Mouse (Mus musculus): ENCODE data around the gene Nt5dc3. TPM values are rescaled to one million over a fixed set of nuclear protein-coding genes. Genes with fewer than 3 reads are reported as not detected.

Nt5dc3 gene
- total and polyA plus RNA-seq, 3 experiments: 7.1 to 14.3 (median 13.0) TPM

DNA sequence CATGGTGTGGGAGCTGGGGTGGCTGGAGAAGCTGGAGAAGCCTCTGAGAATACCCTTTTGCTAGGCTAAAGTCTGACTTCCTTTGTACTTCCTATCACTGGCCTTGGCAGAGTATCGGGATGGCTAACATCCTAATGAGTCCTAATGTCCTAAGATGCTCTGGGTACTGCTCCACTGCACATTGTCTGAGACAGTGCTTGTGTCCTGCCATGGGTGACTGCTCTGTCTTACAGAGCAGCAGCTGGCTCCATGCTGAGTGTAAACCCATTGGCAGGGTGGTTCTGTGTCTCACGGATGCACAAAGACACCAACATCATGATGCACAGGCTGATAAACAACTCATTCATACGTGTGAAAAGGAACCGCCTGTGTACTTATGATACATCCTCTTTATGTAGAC lies 70.3 kb downstream of the Nt5dc3 start:
- Histone ChIP-seq H3K27me3 (ENCODE audit: insufficient read depth, low read length) (peaks cover 11% of the 10 kb centered on the region; the same call in 1 of the 2 replicates), H3K4me1 (ENCODE audit: insufficient read depth, low read depth, low read length) (no peaks in the 10 kb centered on the region), H3K4me3 (ENCODE audit: low read depth, low read length) (no peak overlapping the region), H3K9me3 (replicated peaks) (no peaks in the 10 kb centered on the region), H3K36me3 (replicated peaks) (peaks cover 11% of the 10 kb centered on the region)
- ATAC-seq (ENCODE audit: extremely low read depth, insufficient number of reproducible peaks, low FRiP score, poor library complexity, severe bottlenecking) (no peak), DNase-seq (ENCODE audit: low spot score) (no peak)
- TF ChIP-seq TAL1 (conservative IDR thresholded peaks at IDR 0.05; ENCODE audit: low read depth, low read length) (no peak), GATA2 (IDR thresholded peaks at IDR 0.05; ENCODE audit: borderline replicate concordance, low read depth, low read length) (no peak), CTCF (IDR thresholded peaks at IDR 0.05; ENCODE audit: low read depth, low read length) (no peak), GATA1 (IDR thresholded peaks at IDR 0.05; ENCODE audit: borderline replicate concordance, low read length) (no peak), POLR2AphosphoS5 (IDR thresholded peaks at IDR 0.05; ENCODE audit: insufficient replicate concordance, low read depth, low read length) (no peak)

DNA sequence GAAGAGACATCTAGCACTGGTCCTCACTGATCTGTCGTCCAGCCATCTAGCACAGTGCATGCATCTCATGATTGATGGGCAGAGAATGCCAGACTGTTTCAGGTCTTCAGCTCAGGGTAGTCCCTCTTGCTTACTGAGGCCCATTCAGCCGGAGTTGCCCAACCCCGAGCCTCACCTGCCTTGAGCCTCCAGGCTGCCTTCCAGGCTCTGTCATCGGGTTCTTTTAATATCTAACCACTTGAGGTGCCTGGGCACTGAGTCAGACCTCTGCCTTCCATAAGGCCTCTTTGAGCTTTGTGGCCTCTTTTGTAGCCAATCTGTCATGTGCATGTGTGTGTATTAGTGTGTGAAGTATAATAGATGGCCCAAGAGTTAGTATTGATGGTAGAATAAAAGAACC lies 70.7 kb downstream of the Nt5dc3 start:
- Histone ChIP-seq H3K27me3 (ENCODE audit: insufficient read depth, low read length) (peaks cover 11% of the 10 kb centered on the region; the same call in 1 of the 2 replicates), H3K4me3 (ENCODE audit: low read depth, low read length) (no peak overlapping the region), H3K4me1 (ENCODE audit: insufficient read depth, low read depth, low read length) (no peaks in the 10 kb centered on the region), H3K36me3 (replicated peaks) (peaks cover 7% of the 10 kb centered on the region), H3K9me3 (replicated peaks) (no peaks in the 10 kb centered on the region)
- TF ChIP-seq CTCF (IDR thresholded peaks at IDR 0.05; ENCODE audit: low read depth, low read length) (no peak), POLR2AphosphoS5 (IDR thresholded peaks at IDR 0.05; ENCODE audit: insufficient replicate concordance, low read depth, low read length) (no peak), TAL1 (conservative IDR thresholded peaks at IDR 0.05; ENCODE audit: low read depth, low read length) (no peak), GATA2 (IDR thresholded peaks at IDR 0.05; ENCODE audit: borderline replicate concordance, low read depth, low read length) (no peak), GATA1 (IDR thresholded peaks at IDR 0.05; ENCODE audit: borderline replicate concordance, low read length) (no peak)
- no peak for ATAC-seq (ENCODE audit: extremely low read depth, insufficient number of reproducible peaks, low FRiP score, poor library complexity, severe bottlenecking)
- DNase-seq (ENCODE audit: low spot score): no peak

DNA sequence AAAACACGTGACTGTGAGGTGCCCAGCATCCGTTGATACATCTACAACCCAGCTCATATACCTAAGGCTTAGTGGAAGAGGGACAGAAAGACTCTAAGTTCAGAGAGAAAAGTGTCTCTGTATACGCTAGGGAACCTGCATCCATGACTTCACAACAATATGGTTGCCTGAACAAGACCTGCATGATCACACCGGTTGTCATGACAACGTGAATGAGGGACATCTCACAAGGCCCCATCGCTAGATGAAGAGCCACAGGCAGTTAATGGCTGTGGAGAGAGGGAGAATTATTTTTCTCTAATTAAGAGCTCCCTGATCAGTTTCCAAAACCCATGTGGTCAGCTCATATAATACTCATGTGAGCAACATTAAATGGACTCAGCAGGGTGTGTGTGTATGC lies 73.4 kb downstream of the Nt5dc3 start:
- no peaks in the 10 kb centered on the region for H3K9me3 ChIP-seq (replicated peaks)
- H3K27me3 ChIP-seq (ENCODE audit: insufficient read depth, low read length): peaks cover 16% of the 10 kb centered on the region

DNA sequence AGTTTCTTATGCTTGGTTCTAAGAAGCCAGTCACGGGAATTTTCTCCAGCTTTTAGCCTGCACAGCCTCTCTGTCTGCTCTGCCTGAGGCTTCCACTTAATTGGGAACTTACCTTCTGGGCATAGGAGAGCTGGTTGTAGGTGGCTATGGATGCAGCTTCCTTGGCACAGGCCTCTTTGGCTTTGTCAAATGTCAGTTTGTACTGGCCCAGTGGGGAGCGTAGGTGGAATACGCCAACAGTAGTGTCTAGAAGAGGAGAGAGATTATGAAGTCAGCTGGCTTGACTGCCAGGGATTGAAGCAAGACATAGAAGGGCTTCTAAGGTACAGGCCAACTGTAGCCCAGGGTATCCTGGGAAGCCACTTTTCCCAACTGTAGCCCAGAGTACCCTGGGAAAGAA lies 74.6 kb downstream of the Nt5dc3 start:
- DNase-seq (ENCODE audit: low spot score) (no peak), ATAC-seq (ENCODE audit: extremely low read depth, insufficient number of reproducible peaks, low FRiP score, poor library complexity, severe bottlenecking) (no peak)
- Histone ChIP-seq H3K4me3 (ENCODE audit: low read depth, low read length) (no peak overlapping the region), H3K27me3 (ENCODE audit: insufficient read depth, low read length) (peaks cover 16% of the 10 kb centered on the region), H3K4me1 (ENCODE audit: insufficient read depth, low read depth, low read length) (no peaks in the 10 kb centered on the region), H3K36me3 (replicated peaks) (no peaks in the 10 kb centered on the region), H3K9me3 (replicated peaks) (no peaks in the 10 kb centered on the region)
- TF ChIP-seq GATA1 (IDR thresholded peaks at IDR 0.05; ENCODE audit: borderline replicate concordance, low read length) (no peak), GATA2 (IDR thresholded peaks at IDR 0.05; ENCODE audit: borderline replicate concordance, low read depth, low read length) (no peak), TAL1 (conservative IDR thresholded peaks at IDR 0.05; ENCODE audit: low read depth, low read length) (no peak), POLR2AphosphoS5 (IDR thresholded peaks at IDR 0.05; ENCODE audit: insufficient replicate concordance, low read depth, low read length) (no peak), CTCF (IDR thresholded peaks at IDR 0.05; ENCODE audit: low read depth, low read length) (no peak)

More for the DNA sequence above, 73.4 kb downstream of the Nt5dc3 start:
- Histone ChIP-seq H3K4me3 (ENCODE audit: low read depth, low read length) (no peak overlapping the region), H3K36me3 (replicated peaks) (no peaks in the 10 kb centered on the region), H3K4me1 (ENCODE audit: insufficient read depth, low read depth, low read length) (no peaks in the 10 kb centered on the region)
- TF ChIP-seq TAL1 (conservative IDR thresholded peaks at IDR 0.05; ENCODE audit: low read depth, low read length) (no peak), POLR2AphosphoS5 (IDR thresholded peaks at IDR 0.05; ENCODE audit: insufficient replicate concordance, low read depth, low read length) (no peak), GATA1 (IDR thresholded peaks at IDR 0.05; ENCODE audit: borderline replicate concordance, low read length) (no peak), CTCF (IDR thresholded peaks at IDR 0.05; ENCODE audit: low read depth, low read length) (no peak), GATA2 (IDR thresholded peaks at IDR 0.05; ENCODE audit: borderline replicate concordance, low read depth, low read length) (no peak)
- ATAC-seq (ENCODE audit: extremely low read depth, insufficient number of reproducible peaks, low FRiP score, poor library complexity, severe bottlenecking): no peak
- DNase-seq (ENCODE audit: low spot score): no peak

DNA sequence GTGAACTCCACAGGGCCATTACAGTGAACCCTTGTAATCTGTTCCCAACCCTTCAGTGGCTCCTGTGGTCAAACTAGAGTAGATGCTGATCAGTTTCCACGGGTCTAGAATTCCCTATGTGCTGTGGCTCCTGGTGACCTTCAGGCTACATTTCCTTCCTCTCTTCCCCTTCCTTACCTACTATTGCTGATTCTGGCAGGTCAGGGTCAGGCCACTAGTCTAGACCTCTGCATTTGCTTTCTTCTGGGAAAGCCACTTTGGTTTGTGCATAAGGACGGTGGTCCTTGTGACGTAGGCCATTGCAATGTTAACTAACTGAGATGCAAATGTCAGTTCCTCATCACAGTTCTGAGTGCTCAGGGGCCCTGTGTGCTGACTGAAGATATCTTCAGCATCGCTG lies 81.6 kb downstream of the Nt5dc3 start:
- no peak for DNase-seq (ENCODE audit: low spot score)
- TF ChIP-seq POLR2AphosphoS5 (IDR thresholded peaks at IDR 0.05; ENCODE audit: insufficient replicate concordance, low read depth, low read length) (no peak), TAL1 (conservative IDR thresholded peaks at IDR 0.05; ENCODE audit: low read depth, low read length) (no peak)
- no peak overlapping the region for H3K4me3 ChIP-seq (ENCODE audit: low read depth, low read length)
- no peak for ATAC-seq (ENCODE audit: extremely low read depth, insufficient number of reproducible peaks, low FRiP score, poor library complexity, severe bottlenecking)
- H3K4me1 ChIP-seq (ENCODE audit: insufficient read depth, low read depth, low read length): no peaks in the 10 kb centered on the region
- H3K9me3 ChIP-seq (replicated peaks): no peaks in the 10 kb centered on the region
- H3K27me3 ChIP-seq (ENCODE audit: insufficient read depth, low read length): no peaks in the 10 kb centered on the region; the same call in none of the 2 replicates
- H3K36me3 ChIP-seq (replicated peaks): no peaks in the 10 kb centered on the region

DNA sequence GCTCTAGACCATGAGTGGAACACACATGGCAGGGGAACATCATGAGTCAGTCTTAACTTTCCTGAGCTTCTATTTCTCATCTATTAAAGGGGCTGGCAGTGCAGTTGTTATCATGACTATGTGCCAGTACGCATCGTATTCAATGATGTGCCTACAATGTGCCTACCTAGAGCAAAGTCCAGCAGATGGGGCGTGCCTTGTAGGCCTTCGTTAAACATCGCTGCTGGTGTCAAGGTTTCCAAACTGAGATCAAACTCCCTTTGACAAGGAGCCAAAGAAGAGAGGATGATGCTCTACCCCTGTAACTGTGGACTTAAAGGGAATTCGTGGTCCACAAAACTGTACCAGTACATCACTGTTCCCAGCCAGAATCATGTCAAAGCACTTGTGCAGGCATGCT lies 83.7 kb downstream of the Nt5dc3 start:
- DNase-seq (ENCODE audit: low spot score) (no peak), ATAC-seq (ENCODE audit: extremely low read depth, insufficient number of reproducible peaks, low FRiP score, poor library complexity, severe bottlenecking) (no peak)
- H3K4me3 ChIP-seq (ENCODE audit: low read depth, low read length): no peak overlapping the region
- no peaks in the 10 kb centered on the region for H3K36me3 ChIP-seq (replicated peaks)
- no peaks in the 10 kb centered on the region for H3K9me3 ChIP-seq (replicated peaks)
- H3K27me3 ChIP-seq (ENCODE audit: insufficient read depth, low read length): no peaks in the 10 kb centered on the region
- TF ChIP-seq POLR2AphosphoS5 (IDR thresholded peaks at IDR 0.05; ENCODE audit: insufficient replicate concordance, low read depth, low read length): no peak
- no peaks in the 10 kb centered on the region for H3K4me1 ChIP-seq (ENCODE audit: insufficient read depth, low read depth, low read length)

DNA sequence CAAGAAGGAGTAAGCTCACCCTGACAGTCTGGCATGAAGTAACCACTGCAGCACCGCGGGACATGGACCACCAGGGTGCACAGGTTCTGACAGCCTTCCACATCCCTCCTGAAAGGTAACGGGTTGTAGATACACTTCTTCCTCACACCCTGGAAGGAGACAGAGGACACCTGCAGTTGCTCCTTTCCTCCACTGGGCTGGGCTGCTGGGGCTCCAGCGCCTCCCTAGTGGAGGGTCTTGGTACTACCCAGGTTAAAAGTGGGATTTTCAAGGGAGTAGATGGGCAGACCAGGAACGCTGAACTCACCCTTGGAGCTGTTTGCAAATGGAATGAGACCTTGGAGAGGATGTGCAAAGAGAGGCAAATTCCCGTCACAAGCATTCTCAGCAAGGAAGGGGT lies 84.6 kb downstream of the Nt5dc3 start:
- H3K9me3 ChIP-seq (replicated peaks): no peaks in the 10 kb centered on the region
- no peak for TF ChIP-seq GATA2 (IDR thresholded peaks at IDR 0.05; ENCODE audit: borderline replicate concordance, low read depth, low read length)
- no peak for TF ChIP-seq TAL1 (conservative IDR thresholded peaks at IDR 0.05; ENCODE audit: low read depth, low read length)
- peak; percentile 55 for TF ChIP-seq CTCF (IDR thresholded peaks at IDR 0.05; ENCODE audit: low read depth, low read length)
- no peak for TF ChIP-seq POLR2AphosphoS5 (IDR thresholded peaks at IDR 0.05; ENCODE audit: insufficient replicate concordance, low read depth, low read length)
- no peak for TF ChIP-seq GATA1 (IDR thresholded peaks at IDR 0.05; ENCODE audit: borderline replicate concordance, low read length)
- no peak for ATAC-seq (ENCODE audit: extremely low read depth, insufficient number of reproducible peaks, low FRiP score, poor library complexity, severe bottlenecking)

More for the DNA sequence above, 84.6 kb downstream of the Nt5dc3 start:
- no peak for DNase-seq (ENCODE audit: low spot score)
- Histone ChIP-seq H3K27me3 (ENCODE audit: insufficient read depth, low read length) (no peaks in the 10 kb centered on the region), H3K4me1 (ENCODE audit: insufficient read depth, low read depth, low read length) (no peaks in the 10 kb centered on the region), H3K36me3 (replicated peaks) (no peaks in the 10 kb centered on the region), H3K4me3 (ENCODE audit: low read depth, low read length) (no peak overlapping the region)

All from G1E (cell line).